Mouse (Mus musculus) adrenal gland, adult (tissue): ENCODE data around the gene Tpo.
A peak's percentile ranks its signal among the peaks of the same experiment; 100 is the strongest.

Source experiments
- DNase-seq, 2 experiments: peaks; one replicate each; pipeline ENCODE4 v3.0.0; 2022 to 2023; ENCODE audit warnings: low spot score in 1 of 2; ENCODE audit not compliant: inconsistent age in 2 of 2

Gene Tpo

GRCm38 (mm10) chr12:30132524-30132923 lies at the start of gene Tpo:
Tpo (minus strand) TSS chr12:30132624.
- no peak for DNase-seq

GRCm38 (mm10) chr12:30181721-30182120 lies 49.3 kb upstream of the Tpo start:
- DNase-seq = no peak

- DNase-seq = no peak
Observed at GRCm38 (mm10) chr12:30179623-30180022, 47.2 kb upstream of the Tpo start.

- no peak for DNase-seq
Observed at GRCm38 (mm10) chr12:30177966-30178365, 45.5 kb upstream of the Tpo start.

- no peak for DNase-seq
Observed at GRCm38 (mm10) chr12:30177529-30177928, 45.1 kb upstream of the Tpo start.

- DNase-seq = no peak
Observed at GRCm38 (mm10) chr12:30168491-30168890, 36.1 kb upstream of the Tpo start.

GRCm38 (mm10) chr12:30164538-30164937 lies 32.1 kb upstream of the Tpo start:
- no peak for DNase-seq

- no peak for DNase-seq
Observed at GRCm38 (mm10) chr12:30164005-30164404, 31.6 kb upstream of the Tpo start.

GRCm38 (mm10) chr12:30161731-30162406 lies 29.4 kb upstream of the Tpo start:
- no peak for DNase-seq

- peak; percentile 43 to 84 for DNase-seq
Observed at GRCm38 (mm10) chr12:30160475-30160874, 28.1 kb upstream of the Tpo start.

GRCm38 (mm10) chr12:30159788-30160187 lies 27.4 kb upstream of the Tpo start:
- peak in 1 of 2 experiments; percentile 32 for DNase-seq

GRCm38 (mm10) chr12:30154079-30154673 lies 21.8 kb upstream of the Tpo start:
- no peak for DNase-seq

GRCm38 (mm10) chr12:30142085-30142484 lies 9.7 kb upstream of the Tpo start:
- DNase-seq = peak; percentile 26 to 82

GRCm38 (mm10) chr12:30129411-30129716 lies 3.1 kb downstream of the Tpo start:
- DNase-seq = no peak

- peak; percentile 33 to 88 for DNase-seq
Observed at GRCm38 (mm10) chr12:30128561-30129410, 3.6 kb downstream of the Tpo start.

GRCm38 (mm10) chr12:30122347-30122746 lies 10.1 kb downstream of the Tpo start:
- DNase-seq = no peak

- DNase-seq = peak in 1 of 2 experiments; percentile 61
Observed at GRCm38 (mm10) chr12:30112271-30112670, 20.2 kb downstream of the Tpo start.

- no peak for DNase-seq
Observed at GRCm38 (mm10) chr12:30109646-30110605, 22.5 kb downstream of the Tpo start.

GRCm38 (mm10) chr12:30102891-30103565 lies 29.4 kb downstream of the Tpo start:
- peak in 1 of 2 experiments; percentile 39 for DNase-seq

GRCm38 (mm10) chr12:30092081-30092480 lies 40.3 kb downstream of the Tpo start:
- DNase-seq = peak in 1 of 2 experiments; percentile 53
